Mouse (Mus musculus) MEL (cell line): ENCODE data around the gene Ado. TPM values are rescaled to one million over a fixed set of nuclear protein-coding genes. Genes with fewer than 3 reads are reported as not detected.

ENCODE experiments used
- DNase-seq: peaks from one replicate; pipeline ENCODE4 v3.0.0; 2011; ENCODE audit warnings: low read depth, low spot score
- H3K27ac ChIP-seq: 2 replicates; pipeline ENCODE4 v1.5.1; 2012; ENCODE audit warnings: low read depth, mild to moderate bottlenecking, control low read depth, low read length, moderate library complexity; ENCODE audit not compliant: control insufficient read depth
- H3K27me3 ChIP-seq, 2 experiments: fragments of 150-350 bp in 1 of 2; sonication (generic) in 1 of 2; 2 replicates each; pipeline ENCODE4 v1.6.1; 2012; ENCODE audit warnings: low read length in 2 of 2, mild to moderate bottlenecking in 2 of 2, improper control_type of control experiment in 1 of 2, moderate library complexity in 1 of 2; ENCODE audit not compliant: insufficient read depth in 2 of 2, control insufficient read depth in 1 of 2
- H3K36me3 ChIP-seq, 2 experiments: 2 replicates each; pipeline ENCODE4 v1.6.1; 2012 to 2014; ENCODE audit warnings: low read length in 2 of 2, improper control_type of control experiment in 1 of 2, inconsistent platforms in 1 of 2, mild to moderate bottlenecking in 1 of 2; ENCODE audit not compliant: insufficient read depth in 2 of 2, control insufficient read depth in 1 of 2
- H3K4me1 ChIP-seq, 2 experiments: fragments of 150-350 bp in 1 of 2; sonication (generic) in 1 of 2; 2 replicates each; pipeline ENCODE4 v1.6.1; 2012; ENCODE audit warnings: low read length in 2 of 2, improper control_type of control experiment in 1 of 2, mild to moderate bottlenecking in 1 of 2; ENCODE audit not compliant: insufficient read depth in 2 of 2, control insufficient read depth in 1 of 2
- H3K4me3 ChIP-seq, 2 experiments: fragments of 150-350 bp in 1 of 2; sonication (generic) in 1 of 2; 2 replicates each; pipeline ENCODE4 v1.5.1; 2012; ENCODE audit warnings: low read depth in 2 of 2, low read length in 2 of 2, mild to moderate bottlenecking in 2 of 2, moderate library complexity in 2 of 2, control low read depth in 1 of 2, improper control_type of control experiment in 1 of 2; ENCODE audit not compliant: control insufficient read depth in 1 of 2, insufficient read depth in 1 of 2
- H3K79me2 ChIP-seq: 2 replicates; pipeline ENCODE4 v1.6.1; 2012; ENCODE audit warnings: mild to moderate bottlenecking, low read length, moderate library complexity; ENCODE audit not compliant: control insufficient read depth, poor library complexity, insufficient read depth
- H3K9ac ChIP-seq: 2 replicates; pipeline ENCODE4 v1.6.1; 2012; ENCODE audit warnings: low read depth, mild to moderate bottlenecking, control low read depth, low read length, moderate library complexity; ENCODE audit not compliant: control insufficient read depth, poor library complexity, severe bottlenecking
- H3K9me3 ChIP-seq: fragments of 150-350 bp; sonication (generic); replicated peaks from 2 replicates; pipeline ENCODE4 v1.6.1; 2012; ENCODE audit warnings: mild to moderate bottlenecking, low read length, improper control_type of control experiment, moderate library complexity; ENCODE audit not compliant: insufficient read depth
- CHD2 ChIP-seq: IDR thresholded peaks from 2 replicates; pipeline ENCODE4 v1.6.1; 2011; ENCODE audit warnings: low read length, improper control_type of control experiment
- CTCF ChIP-seq, 3 experiments: IDR thresholded peaks in 2 of 3; conservative IDR thresholded peaks in 1 of 3; 2 replicates each; pipeline ENCODE4 v1.5.1; 2011 to 2012; ENCODE audit warnings: low read length in 3 of 3, low read depth in 2 of 3, mild to moderate bottlenecking in 2 of 3, improper control_type of control experiment in 1 of 3, inconsistent platforms in 1 of 3, mixed read lengths in 1 of 3, moderate library complexity in 1 of 3; ENCODE audit not compliant: control insufficient read depth in 1 of 3, insufficient read depth in 1 of 3, poor library complexity in 1 of 3, severe bottlenecking in 1 of 3
- E2F4 ChIP-seq: IDR thresholded peaks from 2 replicates; pipeline ENCODE4 v1.6.1; 2011; ENCODE audit warnings: low read depth, low read length, improper control_type of control experiment, borderline replicate concordance
- ELF1 ChIP-seq: IDR thresholded peaks from 2 replicates; pipeline ENCODE4 v1.6.1; 2014; ENCODE audit warnings: low read depth, mild to moderate bottlenecking, inconsistent platforms, low read length, improper control_type of control experiment, moderate library complexity
- ETS1 ChIP-seq: IDR thresholded peaks from 2 replicates; pipeline ENCODE4 v1.6.1; 2012; ENCODE audit warnings: low read depth, mild to moderate bottlenecking, inconsistent platforms, low read length, improper control_type of control experiment, moderate library complexity
- HCFC1 ChIP-seq: IDR thresholded peaks from 2 replicates; pipeline ENCODE4 v1.6.1; 2012; ENCODE audit warnings: low read depth, mild to moderate bottlenecking, inconsistent platforms, low read length, improper control_type of control experiment, moderate library complexity
- MAX ChIP-seq: IDR thresholded peaks from 2 replicates; pipeline ENCODE4 v1.6.1; 2011; ENCODE audit warnings: low read length, improper control_type of control experiment
- MXI1 ChIP-seq: IDR thresholded peaks from 2 replicates; pipeline ENCODE4 v1.6.1; 2011; ENCODE audit warnings: mild to moderate bottlenecking, low read depth, low read length, improper control_type of control experiment
- NELFE ChIP-seq: IDR thresholded peaks from 2 replicates; pipeline ENCODE4 v1.6.1; 2011; ENCODE audit warnings: low read depth, low read length, improper control_type of control experiment
- RCOR1 ChIP-seq: IDR thresholded peaks from 2 replicates; pipeline ENCODE4 v1.6.1; 2012; ENCODE audit warnings: low read depth, mild to moderate bottlenecking, inconsistent platforms, low read length, improper control_type of control experiment
- SMC3 ChIP-seq: IDR thresholded peaks from 2 replicates; pipeline ENCODE4 v1.6.1; 2011; ENCODE audit warnings: low read depth, low read length, improper control_type of control experiment
- TAL1 ChIP-seq: IDR thresholded peaks from 2 replicates; pipeline ENCODE4 v1.6.1; 2012; ENCODE audit warnings: mild to moderate bottlenecking, inconsistent platforms, low read length, moderate library complexity, mixed read lengths
- UBTF ChIP-seq: IDR thresholded peaks from 2 replicates; pipeline ENCODE4 v1.6.1; 2012; ENCODE audit warnings: low read depth, mild to moderate bottlenecking, inconsistent platforms, low read length, improper control_type of control experiment, moderate library complexity, borderline replicate concordance; ENCODE audit not compliant: insufficient read depth
- ZC3H11A ChIP-seq: IDR thresholded peaks from 2 replicates; pipeline ENCODE4 v1.6.1; 2012; ENCODE audit warnings: low read depth, mild to moderate bottlenecking, inconsistent platforms, low read length, improper control_type of control experiment
- ZMIZ1 ChIP-seq: IDR thresholded peaks from 2 replicates; pipeline ENCODE4 v1.6.1; 2012; ENCODE audit warnings: low read depth, mild to moderate bottlenecking, inconsistent platforms, low read length, improper control_type of control experiment, moderate library complexity
- polyA plus RNA-seq, 2 experiments: library from polyadenylated mRNA; stranded (reverse) in 1 of 2; unstranded in 1 of 2; fragments of >175 nt in 1 of 2; fragments of >200 nt in 1 of 2; gene quantifications; 2 replicates each; pipeline versions ENCODE4 v1.2.1 to v1.2.4; 2012; ENCODE audit warnings: low replicate concordance in 2 of 2, low read depth in 1 of 2; ENCODE audit not compliant: insufficient read length in 2 of 2, insufficient read depth in 1 of 2, missing spikeins in 1 of 2
- total RNA-seq: library from RNA; depleted of rRNA; stranded (reverse); fragments of 300-350 nt; gene quantifications from 2 replicates; pipeline ENCODE4 v1.2.3, GENCODE M21; 2012

Gene Ado
- total and polyA plus RNA-seq, 3 experiments: 16.9 to 86.9 (median 19.3) TPM

GRCm38 (mm10) chr10:67529769-67530168, 19.0 kb downstream of the Ado start:
- Histone ChIP-seq H3K4me3 (no peak overlapping the region), H3K9ac (no peak overlapping the region), H3K27me3 (peaks cover 0 to 2% of the 10 kb centered on the region in 2 experiments; a peak in 1 of 4 replicates), H3K4me1 (no peaks in the 10 kb centered on the region), H3K27ac (no peak overlapping the region), H3K36me3 (no peaks in the 10 kb centered on the region), H3K9me3 (no peaks in the 10 kb centered on the region), H3K79me2 (no peaks in the 10 kb centered on the region)
- no peak for DNase-seq
- TF ChIP-seq MAX: no peak

- H3K9ac ChIP-seq: no peak overlapping the region
- DNase-seq: no peak
- TF ChIP-seq RCOR1 (no peak), ETS1 (no peak), SMC3 (no peak), ELF1 (no peak), CHD2 (no peak), NELFE (no peak), ZC3H11A (no peak), UBTF (no peak), E2F4 (no peak), TAL1 (no peak), MXI1 (no peak)
- TF ChIP-seq, all 39 proteins: peak for 0
- Histone ChIP-seq H3K79me2 (no peaks in the 10 kb centered on the region), H3K4me3 (no peak overlapping the region), H3K9me3 (no peaks in the 10 kb centered on the region), H3K36me3 (no peaks in the 10 kb centered on the region), H3K4me1 (no peaks in the 10 kb centered on the region), H3K27ac (no peak overlapping the region), H3K27me3 (peaks cover 0 to 2% of the 10 kb centered on the region in 2 experiments; a peak in 1 of 4 replicates)
Observed at GRCm38 (mm10) chr10:67526435-67526834, 22.3 kb downstream of the Ado start.

DNA sequence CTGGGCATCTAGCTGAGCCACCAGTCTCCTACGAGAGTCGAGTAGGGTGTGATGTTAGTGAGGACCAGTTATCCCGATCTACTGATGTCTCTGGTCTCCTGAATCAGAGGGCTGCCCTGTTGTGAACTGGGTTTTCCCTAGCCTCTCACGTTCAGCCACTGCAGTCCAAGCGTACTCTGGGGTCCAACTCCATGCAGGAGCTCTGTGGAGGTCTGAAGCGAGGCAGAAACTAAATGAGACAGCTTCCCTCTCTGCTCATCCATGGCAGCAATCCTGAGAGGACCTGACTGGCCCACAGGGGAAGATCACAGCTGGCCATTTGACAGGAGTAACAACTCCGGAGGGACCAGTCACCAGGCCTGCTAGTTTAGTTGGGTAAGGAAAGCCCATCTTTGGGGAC, 24.1 kb downstream of the Ado start:
- H3K27me3 ChIP-seq: no peaks in the 10 kb centered on the region
- no peaks in the 10 kb centered on the region for H3K4me1 ChIP-seq
- no peaks in the 10 kb centered on the region for H3K36me3 ChIP-seq
- H3K79me2 ChIP-seq: no peaks in the 10 kb centered on the region
- no peaks in the 10 kb centered on the region for H3K9me3 ChIP-seq
- H3K4me3 ChIP-seq: no peak overlapping the region
- no peak for TF ChIP-seq CHD2
- no peak for TF ChIP-seq ZMIZ1
- no peak for TF ChIP-seq ELF1
- no peak for TF ChIP-seq HCFC1
- TF ChIP-seq MXI1: no peak
- no peak for TF ChIP-seq CTCF (IDR thresholded peaks at IDR 0.05 in 2 of 3, conservative IDR thresholded peaks at IDR 0.05 in 1 of 3; ENCODE audit: control insufficient read depth in 1 of 3, insufficient read depth in 1 of 3, low read depth in 2 of 3, low read length in 3 of 3, poor library complexity in 1 of 3, severe bottlenecking in 1 of 3)
- H3K27ac ChIP-seq: no peak overlapping the region
- H3K9ac ChIP-seq: no peak overlapping the region
- DNase-seq: no peak
